Mouse (Mus musculus) small intestine, adult 2 months (tissue): Measurements from ENCODE around the gene Agap1.

Experiments
- CTCF ChIP-seq: fragments of 200-500 bp; IDR thresholded peaks from 2 replicates; pipeline ENCODE4 v1.5.1; 2012; ENCODE audit warnings: low read depth, mild to moderate bottlenecking, control low read depth, inconsistent platforms, low read length, moderate library complexity, mixed read lengths; ENCODE audit not compliant: insufficient replicate concordance, insufficient read length; ENCODE audit errors: extremely low read depth
- POLR2A ChIP-seq: fragments of 200-500 bp; IDR thresholded peaks from 2 replicates; pipeline ENCODE4 v1.6.1; 2012; ENCODE audit warnings: low read depth, mild to moderate bottlenecking, control low read depth, inconsistent platforms, low read length, moderate library complexity

- TF ChIP-seq CTCF, result no peak
- no peak for TF ChIP-seq POLR2A
Observed at GRCm38 (mm10) chr1:89878496-89878895, 423.9 kb downstream of the Agap1 start.
